Mouse (Mus musculus): Measurements from ENCODE around the gene Kcnip2. TPM values are rescaled to one million over a fixed set of nuclear protein-coding genes. Genes with fewer than 3 reads are reported as not detected.
A peak's percentile ranks its signal among the peaks of the same experiment; 100 is the strongest.

Gene Kcnip2
- polyA plus RNA-seq, 1 experiment from 2014 or later, result 10.0 TPM

DNA sequence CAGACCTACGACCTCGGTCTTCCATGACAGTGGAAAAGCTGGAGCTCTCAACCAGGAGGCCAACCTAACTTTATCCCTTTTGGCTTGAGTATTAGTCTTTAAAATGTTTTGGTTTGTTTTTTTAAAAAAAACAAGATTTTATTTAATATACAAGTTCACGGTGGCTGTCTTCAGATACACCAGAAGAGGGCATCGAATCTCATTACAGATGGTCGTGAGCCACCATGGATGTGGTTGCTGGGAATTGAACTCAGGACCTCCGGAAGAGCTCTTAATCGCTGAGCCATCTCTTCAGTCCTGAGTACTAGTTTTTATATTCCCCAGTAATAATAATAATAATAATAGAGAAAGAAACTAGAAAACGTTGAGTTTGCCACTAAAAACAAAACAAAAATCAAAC lies 34.2 kb downstream of the Kcnip2 start:
- Histone ChIP-seq H3K27me3 (ENCODE audit: control insufficient read depth, insufficient read depth, low read depth, low read length) (no peaks in the 10 kb centered on the region), H3K9ac (ENCODE audit: low read depth, low read length) (no peak overlapping the region), H3K9me3 (replicated peaks; ENCODE audit: control insufficient read depth, low read length, poor library complexity, severe bottlenecking) (no peaks in the 10 kb centered on the region), H3K4me1 (ENCODE audit: control insufficient read depth, insufficient read depth, low read length) (peaks cover 34% of the 10 kb centered on the region), H3K4me2 (ENCODE audit: low read length) (peak overlapping the region; percentile 72), H3K27ac (ENCODE audit: low read length) (no peak overlapping the region), H3K4me3 (ENCODE audit: low read depth, low read length) (peak overlapping the region; percentile 99), H3K36me3 (ENCODE audit: control insufficient read depth, insufficient read depth, low read length) (peaks cover 3% of the 10 kb centered on the region; the same call in 1 of the 2 replicates)
- no peak for ATAC-seq
- WGBS, result 53% methylated on average over 8 of the region's 8 CpGs

- no peak overlapping the region; the same call in 1 of the 2 replicates for H3K4me3 ChIP-seq (ENCODE audit: low read depth, low read length)
- no peaks in the 10 kb centered on the region for H3K9me3 ChIP-seq (replicated peaks; ENCODE audit: control insufficient read depth, low read length, poor library complexity, severe bottlenecking)
- WGBS, result 88% methylated on average over 13 of the region's 13 CpGs
- H3K4me1 ChIP-seq (ENCODE audit: control insufficient read depth, insufficient read depth, low read length), result peaks cover 34% of the 10 kb centered on the region
- peak overlapping the region; percentile 72 for H3K4me2 ChIP-seq (ENCODE audit: low read length)
- ATAC-seq, result no peak
- peak overlapping the region; percentile 28; the same call in 1 of the 2 replicates for H3K9ac ChIP-seq (ENCODE audit: low read depth, low read length)
- no peak overlapping the region for H3K27ac ChIP-seq (ENCODE audit: low read length)
- H3K27me3 ChIP-seq (ENCODE audit: control insufficient read depth, insufficient read depth, low read depth, low read length), result no peaks in the 10 kb centered on the region
- H3K36me3 ChIP-seq (ENCODE audit: control insufficient read depth, insufficient read depth, low read length), result peaks cover 6% of the 10 kb centered on the region; the same call in 1 of the 2 replicates
Observed at GRCm38 (mm10) chr19:45780350-45780915, 35.4 kb downstream of the Kcnip2 start.

- H3K27ac ChIP-seq (ENCODE audit: low read length), result no peak overlapping the region
- no peak overlapping the region for H3K4me3 ChIP-seq (ENCODE audit: low read depth, low read length)
- H3K9ac ChIP-seq (ENCODE audit: low read depth, low read length), result no peak overlapping the region
- no peak for ATAC-seq
- H3K27me3 ChIP-seq (ENCODE audit: control insufficient read depth, insufficient read depth, low read depth, low read length), result no peaks in the 10 kb centered on the region
- H3K4me2 ChIP-seq (ENCODE audit: low read length), result no peak overlapping the region
- WGBS, result 88% methylated on average over 2 of the region's 2 CpGs
- H3K9me3 ChIP-seq (replicated peaks; ENCODE audit: control insufficient read depth, low read length, poor library complexity, severe bottlenecking), result no peaks in the 10 kb centered on the region
- peaks cover 12% of the 10 kb centered on the region for H3K4me1 ChIP-seq (ENCODE audit: control insufficient read depth, insufficient read depth, low read length)
- H3K36me3 ChIP-seq (ENCODE audit: control insufficient read depth, insufficient read depth, low read length), result peaks cover 30% of the 10 kb centered on the region
Observed at GRCm38 (mm10) chr19:45775486-45775885, 40.4 kb downstream of the Kcnip2 start.

GRCm38 (mm10) chr19:45771501-45771900 lies 44.4 kb downstream of the Kcnip2 start:
- H3K4me3 ChIP-seq (ENCODE audit: low read depth, low read length), result no peak overlapping the region
- H3K4me2 ChIP-seq (ENCODE audit: low read length), result no peak overlapping the region
- no peaks in the 10 kb centered on the region for H3K27me3 ChIP-seq (ENCODE audit: control insufficient read depth, insufficient read depth, low read depth, low read length)
- H3K27ac ChIP-seq (ENCODE audit: low read length), result no peak overlapping the region
- no peaks in the 10 kb centered on the region for H3K9me3 ChIP-seq (replicated peaks; ENCODE audit: control insufficient read depth, low read length, poor library complexity, severe bottlenecking)
- no peak overlapping the region for H3K9ac ChIP-seq (ENCODE audit: low read depth, low read length)
- ATAC-seq, result no peak
- peaks cover 55% of the 10 kb centered on the region for H3K36me3 ChIP-seq (ENCODE audit: control insufficient read depth, insufficient read depth, low read length)
- WGBS, result 92% methylated on average over 5 of the region's 5 CpGs
- no peaks in the 10 kb centered on the region for H3K4me1 ChIP-seq (ENCODE audit: control insufficient read depth, insufficient read depth, low read length)

GRCm38 (mm10) chr19:45760810-45761209 lies 55.1 kb downstream of the Kcnip2 start:
- 89% methylated on average over 3 of the region's 3 CpGs for WGBS
- ATAC-seq, result no peak

GRCm38 (mm10) chr19:45758671-45759070 lies 57.2 kb downstream of the Kcnip2 start:
- Histone ChIP-seq H3K27me3 (ENCODE audit: control insufficient read depth, insufficient read depth, low read depth, low read length) (no peaks in the 10 kb centered on the region), H3K4me2 (ENCODE audit: low read length) (no peak overlapping the region), H3K9me3 (replicated peaks; ENCODE audit: control insufficient read depth, low read length, poor library complexity, severe bottlenecking) (no peaks in the 10 kb centered on the region), H3K36me3 (ENCODE audit: control insufficient read depth, insufficient read depth, low read length) (peaks cover 70% of the 10 kb centered on the region), H3K4me1 (ENCODE audit: control insufficient read depth, insufficient read depth, low read length) (no peaks in the 10 kb centered on the region), H3K9ac (ENCODE audit: low read depth, low read length) (no peak overlapping the region), H3K4me3 (ENCODE audit: low read depth, low read length) (no peak overlapping the region), H3K27ac (ENCODE audit: low read length) (no peak overlapping the region)
- 93% methylated on average over 5 of the region's 5 CpGs for WGBS
- no peak for ATAC-seq

More at GRCm38 (mm10) chr19:45760810-45761209, 55.1 kb downstream of the Kcnip2 start:
- H3K4me2 ChIP-seq (ENCODE audit: low read length), result no peak overlapping the region
- H3K27ac ChIP-seq (ENCODE audit: low read length), result no peak overlapping the region
- no peaks in the 10 kb centered on the region for H3K4me1 ChIP-seq (ENCODE audit: control insufficient read depth, insufficient read depth, low read length)
- H3K9ac ChIP-seq (ENCODE audit: low read depth, low read length), result no peak overlapping the region
- H3K36me3 ChIP-seq (ENCODE audit: control insufficient read depth, insufficient read depth, low read length), result peaks cover 67% of the 10 kb centered on the region
- H3K9me3 ChIP-seq (replicated peaks; ENCODE audit: control insufficient read depth, low read length, poor library complexity, severe bottlenecking), result no peaks in the 10 kb centered on the region
- no peak overlapping the region for H3K4me3 ChIP-seq (ENCODE audit: low read depth, low read length)
- no peaks in the 10 kb centered on the region for H3K27me3 ChIP-seq (ENCODE audit: control insufficient read depth, insufficient read depth, low read depth, low read length)

DNA sequence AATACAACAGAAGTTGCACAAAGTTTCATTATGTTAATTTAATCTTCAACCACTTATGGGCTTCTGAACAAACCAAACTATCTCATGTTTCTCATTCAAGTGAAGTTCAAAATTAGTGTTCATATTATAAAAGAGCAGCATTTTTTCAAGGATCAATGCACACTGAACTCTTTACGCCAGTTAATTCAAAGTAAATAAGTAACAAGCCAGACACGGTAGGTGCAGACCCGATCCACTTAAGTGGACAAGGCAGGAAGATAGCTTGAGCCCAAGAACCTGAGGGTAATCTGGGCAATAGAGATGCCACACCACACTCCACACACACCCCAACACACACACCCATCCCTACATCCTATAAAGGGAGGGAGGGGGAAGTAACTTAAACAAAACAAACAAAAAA lies 62.3 kb downstream of the Kcnip2 start:
- Histone ChIP-seq H3K27ac (ENCODE audit: low read length) (no peak overlapping the region), H3K4me3 (ENCODE audit: low read depth, low read length) (no peak overlapping the region), H3K4me1 (ENCODE audit: control insufficient read depth, insufficient read depth, low read length) (peaks cover 8% of the 10 kb centered on the region), H3K9me3 (replicated peaks; ENCODE audit: control insufficient read depth, low read length, poor library complexity, severe bottlenecking) (no peaks in the 10 kb centered on the region), H3K9ac (ENCODE audit: low read depth, low read length) (no peak overlapping the region), H3K36me3 (ENCODE audit: control insufficient read depth, insufficient read depth, low read length) (peaks cover 38% of the 10 kb centered on the region), H3K4me2 (ENCODE audit: low read length) (no peak overlapping the region), H3K27me3 (ENCODE audit: control insufficient read depth, insufficient read depth, low read depth, low read length) (no peaks in the 10 kb centered on the region)
- no peak for ATAC-seq
- 95% methylated on average over 3 of the region's 3 CpGs for WGBS

- H3K4me1 ChIP-seq (ENCODE audit: control insufficient read depth, insufficient read depth, low read length), result peaks cover 17% of the 10 kb centered on the region
- no peak for ATAC-seq
- H3K27me3 ChIP-seq (ENCODE audit: control insufficient read depth, insufficient read depth, low read depth, low read length), result peaks cover under 1% of the 10 kb centered on the region; the same call in 1 of the 2 replicates
Observed at GRCm38 (mm10) chr19:45751881-45752280, 64.0 kb downstream of the Kcnip2 start.

DNA sequence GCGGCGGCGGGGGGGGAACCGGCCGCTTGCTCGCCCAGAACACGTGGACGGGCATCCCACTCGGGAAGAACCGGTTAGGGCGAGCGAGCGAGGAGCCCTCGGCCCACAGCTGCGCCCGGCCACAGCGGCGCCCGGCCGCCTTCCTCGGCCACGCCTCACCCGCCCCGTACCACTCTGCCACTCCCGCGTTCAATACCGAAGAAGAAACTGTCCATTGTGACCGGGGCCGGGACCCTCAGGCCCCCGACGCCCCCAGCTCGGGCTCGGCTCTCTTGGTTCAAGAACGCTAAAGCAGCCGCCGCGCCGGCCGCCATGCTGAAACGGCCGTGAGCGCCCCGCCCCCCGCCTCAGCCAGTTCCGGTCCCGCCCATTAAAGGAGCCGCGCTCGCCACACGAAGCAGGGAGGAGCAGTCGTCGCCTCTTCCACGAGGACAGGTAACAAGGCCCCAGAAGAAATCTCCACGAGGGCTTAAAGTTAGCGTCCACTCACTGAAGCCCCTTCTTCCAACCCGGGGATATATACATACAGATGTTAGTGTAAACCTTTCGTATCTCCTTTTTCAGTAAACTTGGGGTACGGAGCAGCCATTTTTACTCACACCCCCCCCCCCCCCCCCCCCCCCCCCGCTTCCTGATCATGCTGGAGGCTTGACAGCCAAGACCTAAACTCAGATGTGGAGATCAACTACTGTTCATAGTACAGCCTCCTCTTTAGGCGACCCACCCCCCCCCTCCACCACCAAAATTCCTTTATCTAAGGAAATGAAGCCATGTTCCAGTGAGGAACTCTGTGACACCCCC lies 66.4 kb downstream of the Kcnip2 start, which contains the start of gene Npm3:
TSS of gene Npm3 (minus strand) at position 349 of the 801 bp plus-strand sequence.
- Histone ChIP-seq H3K27me3 (ENCODE audit: control insufficient read depth, insufficient read depth, low read depth, low read length) (peaks cover 22% of the 10 kb centered on the region), H3K27ac (ENCODE audit: low read length) (peak within 1 kb of the TSS; percentile 42), H3K4me2 (ENCODE audit: low read length) (peak within 1 kb of the TSS; percentile 96), H3K4me3 (ENCODE audit: low read depth, low read length) (peak within 1 kb of the TSS; percentile 68), H3K36me3 (ENCODE audit: control insufficient read depth, insufficient read depth, low read length) (peaks cover 9% of the 10 kb centered on the region), H3K4me1 (ENCODE audit: control insufficient read depth, insufficient read depth, low read length) (peaks cover 17% of the 10 kb centered on the region), H3K9me3 (replicated peaks; ENCODE audit: control insufficient read depth, low read length, poor library complexity, severe bottlenecking) (no peaks in the 10 kb centered on the region), H3K9ac (ENCODE audit: low read depth, low read length) (peak within 1 kb of the TSS; percentile 84)
- ATAC-seq, result peak; percentile 85
- under 1% methylated on average over 52 of the region's 60 CpGs for WGBS

More at GRCm38 (mm10) chr19:45751881-45752280, 64.0 kb downstream of the Kcnip2 start:
- Histone ChIP-seq H3K36me3 (ENCODE audit: control insufficient read depth, insufficient read depth, low read length) (peaks cover 23% of the 10 kb centered on the region), H3K27ac (ENCODE audit: low read length) (no peak overlapping the region), H3K4me3 (ENCODE audit: low read depth, low read length) (no peak overlapping the region), H3K4me2 (ENCODE audit: low read length) (no peak overlapping the region), H3K9ac (ENCODE audit: low read depth, low read length) (no peak overlapping the region), H3K9me3 (replicated peaks; ENCODE audit: control insufficient read depth, low read length, poor library complexity, severe bottlenecking) (no peaks in the 10 kb centered on the region)
- 94% methylated on average over 7 of the region's 7 CpGs for WGBS
